Mouse (Mus musculus): ENCODE measurements around the gene Sun2. TPM values are rescaled to one million over a fixed set of nuclear protein-coding genes. Genes with fewer than 3 reads are reported as not detected.

Sun2 gene
- total and polyA plus RNA-seq, 3 experiments: 18.6 to 26.5 (median 22.3) TPM

GRCm38 (mm10) chr15:79688268-79688956 lies 53.9 kb downstream of the Sun2 start:
- H3K27me3 ChIP-seq (replicated peaks): peaks cover 15% of the 10 kb centered on the region
- in situ Hi-C loops (cut with MboI; ENCODE audit: low pct_ligation_motif_present, low pct_unique_long_range_greater_than_20kb, low sequenced_read_pairs) (no loop called here), dilution Hi-C loops (cut with MboI; ENCODE audit: extremely low pct_ligation_motif_present, extremely low pct_unique_long_range_greater_than_20kb, low sequenced_read_pairs) (no loop called here)
- H3K36me3 ChIP-seq (replicated peaks in 1 of 2; ENCODE audit: control insufficient read depth in 1 of 2, insufficient read depth in 1 of 2, low read length in 1 of 2): peaks cover 0 to 5% of the 10 kb centered on the region in 2 experiments
- no peak for TF ChIP-seq JUND (conservative IDR thresholded peaks at IDR 0.05; ENCODE audit: low read depth, low read length)
- TF ChIP-seq IRF4 (IDR thresholded peaks at IDR 0.05; ENCODE audit: low read depth, low read length): 0 out of 2 replicates have a peak, but pooled peaks have one; percentile 4
- TF ChIP-seq UBTF (IDR thresholded peaks at IDR 0.05; ENCODE audit: low read depth, low read length): no peak
- peak; percentile 68; the same call in 1 of the 2 replicates for TF ChIP-seq SIN3A (IDR thresholded peaks at IDR 0.05; ENCODE audit: low read length)
- TF ChIP-seq ZC3H11A (IDR thresholded peaks at IDR 0.05; ENCODE audit: low read depth, low read length): no peak
- DNase-seq (ENCODE audit: extremely low read depth): no peak
- peak overlapping the region; percentile 86 for H3K4me2 ChIP-seq (ENCODE audit: insufficient read depth, low read depth, poor library complexity, severe bottlenecking)
- no peaks in the 10 kb centered on the region for H3K9me3 ChIP-seq (replicated peaks; ENCODE audit: low read length)
- peak overlapping the region; percentile 85; the same call in 1 of the 2 replicates for H3K27ac ChIP-seq (ENCODE audit: insufficient read depth, low read depth)
- peak overlapping the region; percentile 90 to 94 (median 91) for H3K4me3 ChIP-seq (replicated peaks in 1 of 3; ENCODE audit: low read depth in 2 of 3, low read length in 2 of 3, poor library complexity in 1 of 3)
- peaks cover 4 to 66% of the 10 kb centered on the region in 2 experiments; a peak in 3 of 4 replicates for H3K4me1 ChIP-seq (ENCODE audit: control insufficient read depth in 1 of 2, insufficient read depth in 2 of 2)
- peaks cover 55% of the 10 kb centered on the region for H3K79me2 ChIP-seq (replicated peaks; ENCODE audit: control insufficient read depth, extremely low read depth, insufficient read depth, poor library complexity, severe bottlenecking)
- peak overlapping the region; percentile 37; the same call in 1 of the 2 replicates for H3K9ac ChIP-seq (ENCODE audit: insufficient read depth, low read depth)

- dilution Hi-C loops (cut with MboI; ENCODE audit: extremely low pct_ligation_motif_present, extremely low pct_unique_long_range_greater_than_20kb, low sequenced_read_pairs): no loop called here
- peak; percentile 90 for DNase-seq (ENCODE audit: extremely low read depth)
- peak within 1 kb of the TSS; percentile 85 for H3K27ac ChIP-seq (ENCODE audit: insufficient read depth, low read depth)
- peak within 1 kb of the TSS; percentile 93 for H3K9ac ChIP-seq (ENCODE audit: insufficient read depth, low read depth)
- peaks cover 8 to 66% of the 10 kb centered on the region in 2 experiments for H3K4me1 ChIP-seq (ENCODE audit: control insufficient read depth in 1 of 2, insufficient read depth in 2 of 2)
- H3K9me3 ChIP-seq (replicated peaks; ENCODE audit: low read length): no peaks in the 10 kb centered on the region
- in situ Hi-C loops (cut with MboI; ENCODE audit: low pct_ligation_motif_present, low pct_unique_long_range_greater_than_20kb, low sequenced_read_pairs): no loop called here
- peaks cover 0 to 9% of the 10 kb centered on the region in 2 experiments for H3K36me3 ChIP-seq (replicated peaks in 1 of 2; ENCODE audit: control insufficient read depth in 1 of 2, insufficient read depth in 1 of 2, low read length in 1 of 2)
- peak within 1 kb of the TSS; percentile 86 for H3K4me2 ChIP-seq (ENCODE audit: insufficient read depth, low read depth, poor library complexity, severe bottlenecking)
- H3K4me3 ChIP-seq (replicated peaks in 1 of 3; ENCODE audit: low read depth in 2 of 3, low read length in 2 of 3, poor library complexity in 1 of 3): peak within 1 kb of the TSS; percentile 90 to 94 (median 91)
- peaks cover 15% of the 10 kb centered on the region for H3K27me3 ChIP-seq (replicated peaks)
- H3K79me2 ChIP-seq (replicated peaks; ENCODE audit: control insufficient read depth, extremely low read depth, insufficient read depth, poor library complexity, severe bottlenecking): peaks cover 61% of the 10 kb centered on the region
- TF ChIP-seq NRF1 (IDR thresholded peaks at IDR 0.05; ENCODE audit: low read depth, low read length) (peak; percentile 68), ZNF384 (IDR thresholded peaks at IDR 0.05; ENCODE audit: low read depth, low read length) (no peak), SMC3 (IDR thresholded peaks at IDR 0.05; ENCODE audit: low read depth, low read length) (no peak), PAX5 (IDR thresholded peaks at IDR 0.05; ENCODE audit: low read length) (no peak), JUND (conservative IDR thresholded peaks at IDR 0.05; ENCODE audit: low read depth, low read length) (no peak), HCFC1 (IDR thresholded peaks at IDR 0.05; ENCODE audit: low read depth, low read length) (peak; percentile 8; the same call in 1 of the 2 replicates), TCF12 (IDR thresholded peaks at IDR 0.05; ENCODE audit: low read depth, low read length) (peak; percentile 66; the same call in 1 of the 2 replicates), ZC3H11A (IDR thresholded peaks at IDR 0.05; ENCODE audit: low read depth, low read length) (no peak), USF2 (conservative IDR thresholded peaks at IDR 0.05; ENCODE audit: low read depth, low read length) (no peak), ZKSCAN1 (IDR thresholded peaks at IDR 0.05; ENCODE audit: borderline replicate concordance, low read depth, low read length) (no peak), KAT2A (IDR thresholded peaks at IDR 0.05; ENCODE audit: insufficient replicate concordance, low read length) (no peak), EP300 (IDR thresholded peaks at IDR 0.05; ENCODE audit: low read length) (no peak), MAX (IDR thresholded peaks at IDR 0.05; ENCODE audit: low read length) (no peak), CTCF (conservative IDR thresholded peaks at IDR 0.05 in 1 of 2, IDR thresholded peaks at IDR 0.05 in 1 of 2; ENCODE audit: low read depth in 2 of 2, low read length in 2 of 2) (no peak), SIN3A (IDR thresholded peaks at IDR 0.05; ENCODE audit: low read length) (0 out of 2 replicates have a peak, but pooled peaks have one; percentile 72), MEF2A (IDR thresholded peaks at IDR 0.05; ENCODE audit: borderline replicate concordance, low read depth, low read length) (peak; percentile 19; the same call in 1 of the 2 replicates), CHD2 (IDR thresholded peaks at IDR 0.05; ENCODE audit: low read length) (no peak), MYC (IDR thresholded peaks at IDR 0.05; ENCODE audit: low read depth, low read length) (no peak), MXI1 (IDR thresholded peaks at IDR 0.05; ENCODE audit: low read depth, low read length) (peak; percentile 63), MAZ (IDR thresholded peaks at IDR 0.05; ENCODE audit: low read depth, low read length) (peak; percentile 39; the same call in 1 of the 2 replicates), RAD21 (IDR thresholded peaks at IDR 0.05; ENCODE audit: low read depth, low read length) (no peak), GABPA (IDR thresholded peaks at IDR 0.05; ENCODE audit: insufficient replicate concordance, low read depth, low read length) (peak; percentile 47), UBTF (IDR thresholded peaks at IDR 0.05; ENCODE audit: low read depth, low read length) (peak; percentile 47; the same call in 1 of the 2 replicates), E2F4 (IDR thresholded peaks at IDR 0.05; ENCODE audit: insufficient replicate concordance, low read depth, low read length) (no peak), ZMIZ1 (IDR thresholded peaks at IDR 0.05; ENCODE audit: low read depth, low read length) (peak; percentile 72; the same call in 1 of the 2 replicates), BHLHE40 (IDR thresholded peaks at IDR 0.05; ENCODE audit: low read depth, low read length) (peak; percentile 79), CHD1 (IDR thresholded peaks at IDR 0.05; ENCODE audit: low read depth, low read length) (no peak), ETS1 (conservative IDR thresholded peaks at IDR 0.05; ENCODE audit: low read depth, low read length) (peak; percentile 45; the same call in 1 of the 2 replicates)
Measured at GRCm38 (mm10) chr15:79687646-79688267, 54.6 kb downstream of the Sun2 start, which contains the start of gene Josd1. Josd1 (minus strand) TSS chr15:79687919.

Data from CH12.LX (cell line).